Mouse (Mus musculus): ENCODE results near the gene Pih1d1. TPM values are rescaled to one million over a fixed set of nuclear protein-coding genes. Genes with fewer than 3 reads are reported as not detected.

Gene Pih1d1
- polyA plus RNA-seq, 1 experiment from 2014 or later, result 111 TPM

GRCm38 (mm10) chr7:45181540-45181939, 27.4 kb downstream of the Pih1d1 start:
- H3K27me3 ChIP-seq (ENCODE audit: low read depth, poor library complexity, severe bottlenecking), result peaks cover 100% of the 10 kb centered on the region
- WGBS, result 4% methylated on average over 35 of the region's 35 CpGs
- H3K36me3 ChIP-seq, result no peaks in the 10 kb centered on the region
- no peak for DNase-seq (ENCODE audit: low spot score)
- peaks cover 26% of the 10 kb centered on the region for H3K4me1 ChIP-seq
- H3K27ac ChIP-seq (replicated peaks), result no peak overlapping the region
- H3K9me3 ChIP-seq (replicated peaks), result no peaks in the 10 kb centered on the region
- H3K4me3 ChIP-seq, result peak overlapping the region; percentile 45

GRCm38 (mm10) chr7:45182199-45182601, 28.1 kb downstream of the Pih1d1 start:
- WGBS, result under 1% methylated on average over 34 of the region's 34 CpGs

DNA sequence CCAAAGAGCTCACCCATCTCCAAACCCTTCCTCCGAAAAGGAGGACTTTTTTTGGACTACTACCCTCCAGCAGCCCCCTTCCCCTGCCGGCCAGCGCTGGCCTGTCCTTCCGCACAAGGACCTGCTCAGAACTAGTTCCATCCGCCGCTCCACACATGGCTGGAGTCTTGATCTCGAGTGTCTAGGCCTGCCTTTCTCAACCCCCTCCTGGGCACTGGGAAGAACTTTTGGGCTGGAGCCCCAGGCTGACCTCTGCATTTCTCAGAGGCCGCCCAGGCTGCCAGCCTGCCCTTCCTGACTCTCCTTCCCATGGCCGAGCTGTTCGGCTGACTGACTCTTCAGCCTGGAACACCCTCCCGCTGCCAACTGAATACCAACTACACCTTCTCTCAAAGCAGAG, 28.5 kb downstream of the Pih1d1 start:
- H3K9me3 ChIP-seq (replicated peaks), result no peaks in the 10 kb centered on the region
- H3K27ac ChIP-seq (replicated peaks), result no peak overlapping the region; the same call in 1 of the 2 replicates
- no peak for DNase-seq (ENCODE audit: low spot score)
- H3K36me3 ChIP-seq, result no peaks in the 10 kb centered on the region
- 16% methylated on average over 11 of the region's 11 CpGs for WGBS
- peak overlapping the region; percentile 45 for H3K4me3 ChIP-seq
- peaks cover 24% of the 10 kb centered on the region for H3K4me1 ChIP-seq
- H3K27me3 ChIP-seq (ENCODE audit: low read depth, poor library complexity, severe bottlenecking), result peaks cover 98% of the 10 kb centered on the region

More at GRCm38 (mm10) chr7:45182199-45182601, 28.1 kb downstream of the Pih1d1 start:
- no peaks in the 10 kb centered on the region for H3K9me3 ChIP-seq (replicated peaks)
- peak; percentile 87 for DNase-seq (ENCODE audit: low spot score)
- H3K36me3 ChIP-seq, result no peaks in the 10 kb centered on the region
- H3K4me1 ChIP-seq, result peaks cover 24% of the 10 kb centered on the region
- H3K27me3 ChIP-seq (ENCODE audit: low read depth, poor library complexity, severe bottlenecking), result peaks cover 100% of the 10 kb centered on the region
- H3K4me3 ChIP-seq, result peak overlapping the region; percentile 45
- no peak overlapping the region; the same call in 1 of the 2 replicates for H3K27ac ChIP-seq (replicated peaks)

GRCm38 (mm10) chr7:45183672-45184071, 29.6 kb downstream of the Pih1d1 start:
- H3K27ac ChIP-seq (replicated peaks), result no peak overlapping the region
- no peaks in the 10 kb centered on the region for H3K9me3 ChIP-seq (replicated peaks)
- no peak overlapping the region for H3K4me3 ChIP-seq
- peaks cover 24% of the 10 kb centered on the region for H3K4me1 ChIP-seq
- H3K36me3 ChIP-seq, result no peaks in the 10 kb centered on the region
- WGBS, result 64% methylated on average over 7 of the region's 7 CpGs
- H3K27me3 ChIP-seq (ENCODE audit: low read depth, poor library complexity, severe bottlenecking), result peaks cover 98% of the 10 kb centered on the region
- no peak for DNase-seq (ENCODE audit: low spot score)

DNA sequence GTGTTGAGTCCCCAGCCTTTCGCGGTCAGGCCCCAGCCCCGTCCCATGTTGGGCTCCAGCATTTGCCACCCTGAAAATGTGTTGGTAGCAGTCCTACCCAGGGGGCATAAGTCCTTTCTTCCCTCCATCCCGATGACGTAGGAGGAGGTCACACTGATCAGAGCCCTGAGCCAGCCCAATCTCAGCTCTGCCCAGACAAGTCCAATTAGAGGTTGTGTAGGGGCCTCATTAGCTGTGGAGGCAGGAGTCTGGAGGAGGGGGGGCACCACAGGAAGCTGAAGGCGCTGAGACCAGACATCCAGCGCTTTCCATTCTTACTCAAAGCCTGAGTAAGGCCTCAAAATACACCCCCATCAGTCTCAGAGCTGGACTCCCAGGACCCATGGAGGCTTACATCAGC, 31.8 kb downstream of the Pih1d1 start:
- H3K4me1 ChIP-seq, result peaks cover 22% of the 10 kb centered on the region
- H3K27ac ChIP-seq (replicated peaks), result no peak overlapping the region
- H3K36me3 ChIP-seq, result no peaks in the 10 kb centered on the region
- no peaks in the 10 kb centered on the region for H3K9me3 ChIP-seq (replicated peaks)
- 71% methylated on average over 7 of the region's 7 CpGs for WGBS
- H3K4me3 ChIP-seq, result no peak overlapping the region
- DNase-seq (ENCODE audit: low spot score), result no peak
- H3K27me3 ChIP-seq (ENCODE audit: low read depth, poor library complexity, severe bottlenecking), result peaks cover 93% of the 10 kb centered on the region

DNA sequence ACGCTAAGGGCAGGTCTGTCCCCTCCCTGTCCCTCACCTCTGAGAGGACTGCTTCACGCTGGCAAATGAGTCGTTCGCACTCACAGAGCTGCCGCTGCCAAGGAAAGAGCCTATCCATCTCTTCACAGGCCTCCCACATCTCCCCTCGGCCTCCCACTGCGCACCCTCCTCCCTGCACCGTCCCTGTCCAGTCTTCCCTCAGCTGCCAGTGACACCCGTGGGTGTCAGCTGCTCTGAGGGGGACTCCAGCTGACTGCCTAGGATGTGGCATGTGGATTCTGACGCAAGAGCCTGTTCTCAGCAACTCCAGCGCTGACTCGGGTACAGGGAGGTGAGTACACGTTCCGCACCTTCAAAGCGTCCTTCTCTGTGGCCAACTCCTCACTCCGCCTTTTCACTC, 35.5 kb downstream of the Pih1d1 start:
- H3K4me1 ChIP-seq, result peaks cover 26% of the 10 kb centered on the region

GRCm38 (mm10) chr7:45190186-45190585, 36.1 kb downstream of the Pih1d1 start:
- Histone ChIP-seq H3K27me3 (ENCODE audit: low read depth, poor library complexity, severe bottlenecking) (peaks cover 77% of the 10 kb centered on the region), H3K9me3 (replicated peaks) (no peaks in the 10 kb centered on the region), H3K4me1 (peaks cover 30% of the 10 kb centered on the region), H3K27ac (replicated peaks) (no peak overlapping the region), H3K36me3 (no peaks in the 10 kb centered on the region), H3K4me3 (no peak overlapping the region)
- 92% methylated on average over 6 of the region's 6 CpGs for WGBS
- DNase-seq (ENCODE audit: low spot score), result no peak

More for the DNA sequence above, 35.5 kb downstream of the Pih1d1 start:
- no peak for DNase-seq (ENCODE audit: low spot score)
- WGBS, result 59% methylated on average over 16 of the region's 16 CpGs
- peaks cover 83% of the 10 kb centered on the region for H3K27me3 ChIP-seq (ENCODE audit: low read depth, poor library complexity, severe bottlenecking)
- no peak overlapping the region for H3K4me3 ChIP-seq
- H3K27ac ChIP-seq (replicated peaks), result no peak overlapping the region
- H3K36me3 ChIP-seq, result no peaks in the 10 kb centered on the region
- no peaks in the 10 kb centered on the region for H3K9me3 ChIP-seq (replicated peaks)

GRCm38 (mm10) chr7:45191161-45191560, 37.1 kb downstream of the Pih1d1 start:
- Histone ChIP-seq H3K27ac (replicated peaks) (no peak overlapping the region), H3K4me1 (peaks cover 38% of the 10 kb centered on the region), H3K9me3 (replicated peaks) (no peaks in the 10 kb centered on the region), H3K4me3 (no peak overlapping the region), H3K27me3 (ENCODE audit: low read depth, poor library complexity, severe bottlenecking) (peaks cover 77% of the 10 kb centered on the region), H3K36me3 (no peaks in the 10 kb centered on the region)
- DNase-seq (ENCODE audit: low spot score), result no peak
- whole genome bisulfite sequencing, result 93% methylated on average over 2 of the region's 2 CpGs

- 37% methylated on average over 8 of the region's 8 CpGs for WGBS
- peak overlapping the region; percentile 49; the same call in 1 of the 2 replicates for H3K27ac ChIP-seq (replicated peaks)
These were observed 37.8 kb downstream of the Pih1d1 start for GRCm38 (mm10) chr7:45191803-45192363.

DNA sequence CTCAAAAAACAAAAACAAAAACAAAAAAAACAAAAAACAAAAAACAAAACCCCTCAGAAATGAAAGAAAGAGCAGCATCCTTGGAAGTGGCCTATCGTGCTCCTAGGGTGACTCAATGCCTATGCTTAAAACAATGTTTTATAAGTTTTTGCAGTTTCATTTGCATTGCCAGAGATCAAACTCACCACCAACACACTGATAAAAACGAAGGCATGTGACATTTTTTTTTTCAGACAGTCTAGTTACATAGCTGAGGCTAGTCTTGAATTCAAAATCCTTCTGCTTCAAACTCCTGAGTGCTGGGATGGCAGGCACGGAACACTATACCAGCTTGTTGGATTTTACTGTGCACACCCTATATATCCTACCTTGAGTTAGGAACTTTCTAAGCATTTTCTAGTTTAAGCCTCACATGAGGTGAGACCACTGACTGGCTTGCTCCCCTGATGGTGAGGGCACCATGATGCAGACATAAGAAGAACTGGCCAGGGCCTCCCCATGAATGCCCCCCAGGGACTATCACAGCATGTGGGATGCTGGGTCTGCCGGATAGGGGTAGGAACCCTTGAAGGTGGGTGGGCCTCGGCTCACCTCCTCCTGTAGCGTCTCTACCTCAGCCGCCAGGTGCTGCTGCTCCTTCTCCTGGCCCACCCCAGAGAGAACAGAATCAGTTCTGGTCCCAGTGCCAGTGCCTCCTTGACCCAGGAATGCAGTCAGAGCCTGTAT, 38.6 kb downstream of the Pih1d1 start:
- 88% methylated on average over 7 of the region's 7 CpGs for WGBS
- Histone ChIP-seq H3K4me1 (peaks cover 43% of the 10 kb centered on the region), H3K9me3 (replicated peaks) (no peaks in the 10 kb centered on the region), H3K27me3 (ENCODE audit: low read depth, poor library complexity, severe bottlenecking) (peaks cover 74% of the 10 kb centered on the region), H3K27ac (replicated peaks) (no peak overlapping the region), H3K36me3 (no peaks in the 10 kb centered on the region), H3K4me3 (no peak overlapping the region)
- no peak for DNase-seq (ENCODE audit: low spot score)

More at GRCm38 (mm10) chr7:45191803-45192363, 37.8 kb downstream of the Pih1d1 start:
- no peak overlapping the region for H3K4me3 ChIP-seq
- H3K27me3 ChIP-seq (ENCODE audit: low read depth, poor library complexity, severe bottlenecking), result peaks cover 72% of the 10 kb centered on the region
- peaks cover 40% of the 10 kb centered on the region for H3K4me1 ChIP-seq
- no peak for DNase-seq (ENCODE audit: low spot score)
- no peaks in the 10 kb centered on the region for H3K36me3 ChIP-seq
- no peaks in the 10 kb centered on the region for H3K9me3 ChIP-seq (replicated peaks)

DNA sequence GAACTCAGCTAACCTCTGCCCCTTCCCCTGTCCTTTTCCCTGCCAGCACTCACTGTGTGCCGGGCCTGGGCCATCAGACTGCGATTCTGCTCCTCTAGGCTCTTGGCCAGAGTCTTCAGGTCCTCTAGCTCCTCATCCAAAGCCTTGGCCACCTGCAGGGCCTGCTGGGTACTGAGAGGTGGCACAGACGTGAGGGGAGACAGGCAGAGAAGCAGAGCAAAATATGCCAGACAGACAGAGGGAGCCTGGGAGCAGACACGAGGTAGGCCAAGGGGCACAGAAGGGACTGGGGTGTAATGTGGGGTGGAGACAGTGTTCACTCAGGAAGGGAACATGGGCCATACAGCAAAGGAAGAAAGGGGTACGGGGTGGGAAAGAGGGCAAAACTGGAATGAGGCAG, 39.3 kb downstream of the Pih1d1 start:
- no peak overlapping the region for H3K27ac ChIP-seq (replicated peaks)
- peaks cover 46% of the 10 kb centered on the region for H3K4me1 ChIP-seq
- WGBS, result 62% methylated on average over 5 of the region's 5 CpGs
- peaks cover 70% of the 10 kb centered on the region for H3K27me3 ChIP-seq (ENCODE audit: low read depth, poor library complexity, severe bottlenecking)
- no peak for DNase-seq (ENCODE audit: low spot score)
- H3K9me3 ChIP-seq (replicated peaks), result no peaks in the 10 kb centered on the region
- H3K4me3 ChIP-seq, result no peak overlapping the region
- H3K36me3 ChIP-seq, result no peaks in the 10 kb centered on the region

DNA sequence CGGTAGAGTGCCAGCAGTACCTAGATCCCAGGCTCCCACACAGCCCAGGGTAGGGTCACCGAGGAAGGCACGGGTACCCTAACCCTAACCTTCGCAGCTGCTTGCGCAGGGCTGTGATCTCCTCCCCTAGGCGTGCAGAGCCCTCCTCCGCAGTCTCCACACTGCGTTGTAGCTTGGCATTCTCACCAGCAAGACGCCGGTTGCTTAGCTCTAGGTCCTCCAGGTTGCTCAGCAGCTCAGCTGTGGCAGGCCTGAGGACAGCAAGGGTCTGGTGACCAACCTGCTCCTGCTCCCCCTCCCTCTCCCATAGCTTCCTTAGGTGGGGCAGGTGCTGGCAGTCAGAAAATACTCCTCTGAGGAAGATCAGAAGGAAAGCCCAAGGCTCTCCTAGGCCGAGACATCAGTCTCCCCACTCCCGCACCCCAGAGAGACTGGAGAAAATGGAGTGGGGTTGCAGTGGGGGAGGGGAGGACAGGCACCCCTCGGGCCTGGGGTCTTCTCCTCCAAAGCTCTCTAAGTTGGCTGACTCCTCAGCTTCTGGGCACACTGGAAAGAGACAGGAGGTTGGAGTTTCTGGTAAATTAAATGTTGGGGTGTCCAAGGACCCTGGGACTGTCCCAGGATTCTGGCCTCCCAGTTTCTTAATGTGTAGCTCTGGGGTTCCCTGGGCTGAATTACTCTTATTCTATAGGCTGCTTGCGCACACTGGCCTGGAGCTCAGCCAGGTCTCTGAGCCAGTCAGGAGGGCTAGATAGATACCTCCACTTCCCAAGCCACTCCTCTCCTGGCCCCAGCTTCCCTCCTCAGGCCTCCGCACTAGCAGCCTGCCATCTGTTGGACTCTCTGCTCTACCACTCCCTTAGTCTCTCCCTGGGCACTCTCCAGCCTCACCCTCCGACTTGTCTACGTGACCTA, 40.0 kb downstream of the Pih1d1 start:
- Histone ChIP-seq H3K36me3 (no peaks in the 10 kb centered on the region), H3K27ac (replicated peaks) (no peak overlapping the region; the same call in 1 of the 2 replicates), H3K4me1 (peaks cover 52% of the 10 kb centered on the region), H3K4me3 (no peak overlapping the region), H3K9me3 (replicated peaks) (no peaks in the 10 kb centered on the region), H3K27me3 (ENCODE audit: low read depth, poor library complexity, severe bottlenecking) (peaks cover 67% of the 10 kb centered on the region)
- no peak for DNase-seq (ENCODE audit: low spot score)
- WGBS, result 69% methylated on average over 17 of the region's 17 CpGs

All from midbrain, embryonic 10.5 days (tissue).